Mouse (Mus musculus) cerebellum, adult 2 months (tissue): ENCODE data around the gene Pear1.

ENCODE experiments used
- CTCF ChIP-seq: fragments of 200-500 bp; IDR thresholded peaks from 2 replicates; pipeline ENCODE4 v1.5.1; 2011; ENCODE audit warnings: low read depth, mild to moderate bottlenecking, control low read depth, low read length, moderate library complexity, borderline replicate concordance; ENCODE audit not compliant: insufficient read depth
- POLR2A ChIP-seq: fragments of 200-500 bp; IDR thresholded peaks from 2 replicates; pipeline ENCODE4 v1.6.1; 2011; ENCODE audit warnings: low read length, control low read depth, borderline replicate concordance; ENCODE audit not compliant: insufficient read depth

GRCm38 (mm10) chr3:87763202-87763601, 60.9 kb downstream of the Pear1 start:
- TF ChIP-seq CTCF (no peak), POLR2A (no peak)
